Mouse (Mus musculus) embryonic facial prominence, embryonic 15.5 days (tissue): Measurements from ENCODE around the gene Lmo4. TPM values are rescaled to one million over a fixed set of nuclear protein-coding genes. Genes with fewer than 3 reads are reported as not detected.

ENCODE experiments used
- ATAC-seq: fragments of 200-750 bp; cut with Nextera tagmentation; 2 replicates; pipeline ENCODE4 v1.8.0; 2017; ENCODE audit warnings: low read depth, moderate TSS enrichment; ENCODE audit not compliant: insufficient number of reproducible peaks, low FRiP score, low TSS enrichment
- H3K27ac ChIP-seq: fragments of 300-500 bp; sonication (generic); replicated peaks from 2 replicates; pipeline ENCODE4 v1.5.1; 2015; ENCODE audit warnings: mild to moderate bottlenecking, inconsistent platforms
- H3K27me3 ChIP-seq: fragments of 300-500 bp; sonication (generic); 2 replicates; pipeline ENCODE4 v1.6.1; 2015; ENCODE audit warnings: inconsistent platforms
- H3K36me3 ChIP-seq: fragments of 300-500 bp; sonication (generic); 2 replicates; pipeline ENCODE4 v1.6.1; 2015; ENCODE audit warnings: mild to moderate bottlenecking, inconsistent platforms
- H3K4me1 ChIP-seq: fragments of 300-500 bp; sonication (generic); 2 replicates; pipeline ENCODE4 v1.6.1; 2015; ENCODE audit warnings: inconsistent platforms
- H3K4me2 ChIP-seq: fragments of 300-500 bp; sonication (generic); replicated peaks from 2 replicates; pipeline ENCODE4 v1.6.1; 2015; ENCODE audit warnings: mild to moderate bottlenecking, inconsistent platforms
- H3K4me3 ChIP-seq: fragments of 300-500 bp; sonication (generic); replicated peaks from 2 replicates; pipeline ENCODE4 v1.5.1; 2015; ENCODE audit warnings: mild to moderate bottlenecking, inconsistent platforms
- H3K9ac ChIP-seq: fragments of 300-500 bp; sonication (generic); 2 replicates; pipeline ENCODE4 v1.6.1; 2015; ENCODE audit warnings: inconsistent platforms
- H3K9me3 ChIP-seq: fragments of 300-500 bp; sonication (generic); replicated peaks from 2 replicates; pipeline ENCODE4 v1.6.1; 2016; ENCODE audit warnings: inconsistent platforms
- WGBS: fragments of 180-500 bp; shearing (Covaris S2); methylation state at CpG from one replicate; pipeline ENCODE4 v1.1.7; 2015; 5-methylcytosine and 5-hydroxymethylcytosine counted together
- polyA plus RNA-seq: library from polyadenylated mRNA; unstranded; fragments of >200 nt; fragmentation: Nextera tagmentation; extraction: Ambion mirVana; gene quantifications from 2 replicates; pipeline ENCODE4 v1.2.1, GENCODE M21; 2015

Lmo4 gene
- polyA plus RNA-seq, 1 experiment from 2014 or later, result 105 TPM

GRCm38 (mm10) chr3:144203259-144203987 is 1.6 kb downstream of the Lmo4 start:
- no peaks in the 10 kb centered on the region for H3K27me3 ChIP-seq
- under 1% methylated on average over 15 of the region's 15 CpGs for WGBS
- peak overlapping the region; percentile 86 for H3K4me3 ChIP-seq
- no peaks in the 10 kb centered on the region for H3K9me3 ChIP-seq
- peaks cover 25% of the 10 kb centered on the region for H3K4me1 ChIP-seq
- H3K9ac ChIP-seq, result peak overlapping the region; percentile 90
- ATAC-seq, result no peak
- H3K4me2 ChIP-seq, result peak overlapping the region; percentile 74
- peak overlapping the region; percentile 99 for H3K27ac ChIP-seq
- no peaks in the 10 kb centered on the region for H3K36me3 ChIP-seq

GRCm38 (mm10) chr3:144202574-144203258 is 2.3 kb downstream of the Lmo4 start:
- WGBS, result 1% methylated on average over 14 of the region's 14 CpGs
- no peak for ATAC-seq
- Histone ChIP-seq H3K9me3 (no peaks in the 10 kb centered on the region), H3K4me2 (peak overlapping the region; percentile 74), H3K4me1 (peaks cover 29% of the 10 kb centered on the region), H3K27ac (peak overlapping the region; percentile 99), H3K36me3 (no peaks in the 10 kb centered on the region), H3K27me3 (no peaks in the 10 kb centered on the region), H3K9ac (peak overlapping the region; percentile 90), H3K4me3 (peak overlapping the region; percentile 86)

GRCm38 (mm10) chr3:144201794-144202573 is 3.0 kb downstream of the Lmo4 start:
- H3K4me2 ChIP-seq, result peak overlapping the region; percentile 74
- WGBS, result under 1% methylated on average over 62 of the region's 64 CpGs
- ATAC-seq, result peak; percentile 82
- H3K9me3 ChIP-seq, result no peaks in the 10 kb centered on the region
- H3K27ac ChIP-seq, result peak overlapping the region; percentile 99
- peak overlapping the region; percentile 90 for H3K9ac ChIP-seq
- no peaks in the 10 kb centered on the region for H3K27me3 ChIP-seq
- H3K36me3 ChIP-seq, result no peaks in the 10 kb centered on the region
- H3K4me3 ChIP-seq, result peak overlapping the region; percentile 86
- peaks cover 35% of the 10 kb centered on the region for H3K4me1 ChIP-seq

- H3K4me2 ChIP-seq, result no peak overlapping the region
- ATAC-seq, result no peak; the same call in 1 of the 2 replicates
- H3K4me1 ChIP-seq, result no peaks in the 10 kb centered on the region; the same call in 1 of the 2 replicates
- H3K4me3 ChIP-seq, result no peak overlapping the region
- no peak overlapping the region for H3K9ac ChIP-seq
- no peaks in the 10 kb centered on the region for H3K9me3 ChIP-seq
- H3K27me3 ChIP-seq, result no peaks in the 10 kb centered on the region
- WGBS, result 56% methylated on average over 13 of the region's 13 CpGs
- no peak overlapping the region for H3K27ac ChIP-seq
- peaks cover 32% of the 10 kb centered on the region for H3K36me3 ChIP-seq
These were observed 19.5 kb downstream of the Lmo4 start for GRCm38 (mm10) chr3:144185327-144186152.

DNA sequence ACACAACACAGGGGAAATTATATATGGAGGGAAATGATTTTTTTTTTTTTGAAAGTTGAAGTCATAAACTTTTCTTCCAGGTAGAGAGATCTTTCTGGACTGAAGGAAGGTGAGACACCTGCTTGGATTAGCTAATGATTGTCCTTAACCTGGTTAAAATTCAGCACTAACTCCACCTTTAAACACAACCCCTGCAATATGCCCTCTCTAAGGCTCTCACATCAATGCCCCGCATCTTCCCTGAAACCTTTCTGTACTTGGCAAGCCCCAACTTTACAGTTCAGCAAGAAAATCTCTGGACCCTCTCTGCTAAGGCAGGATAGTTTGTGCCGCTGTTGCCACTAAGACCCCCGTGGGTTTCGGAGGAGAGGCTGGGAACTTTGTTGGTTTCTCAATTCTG is 20.1 kb downstream of the Lmo4 start:
- Histone ChIP-seq H3K4me3 (no peak overlapping the region), H3K27me3 (no peaks in the 10 kb centered on the region), H3K36me3 (peaks cover 27% of the 10 kb centered on the region), H3K4me2 (no peak overlapping the region), H3K4me1 (no peaks in the 10 kb centered on the region; the same call in 1 of the 2 replicates), H3K27ac (no peak overlapping the region), H3K9ac (no peak overlapping the region), H3K9me3 (no peaks in the 10 kb centered on the region)
- ATAC-seq, result no peak
- WGBS, result 80% methylated on average over 4 of the region's 4 CpGs

- WGBS, result 74% methylated on average over 6 of the region's 6 CpGs
- Histone ChIP-seq H3K9me3 (no peaks in the 10 kb centered on the region), H3K4me3 (no peak overlapping the region), H3K9ac (no peak overlapping the region), H3K4me2 (no peak overlapping the region), H3K36me3 (peaks cover 3% of the 10 kb centered on the region; the same call in 1 of the 2 replicates), H3K27ac (no peak overlapping the region), H3K27me3 (no peaks in the 10 kb centered on the region), H3K4me1 (no peaks in the 10 kb centered on the region)
- ATAC-seq, result no peak
These were observed 22.8 kb downstream of the Lmo4 start for GRCm38 (mm10) chr3:144182229-144182628.

DNA sequence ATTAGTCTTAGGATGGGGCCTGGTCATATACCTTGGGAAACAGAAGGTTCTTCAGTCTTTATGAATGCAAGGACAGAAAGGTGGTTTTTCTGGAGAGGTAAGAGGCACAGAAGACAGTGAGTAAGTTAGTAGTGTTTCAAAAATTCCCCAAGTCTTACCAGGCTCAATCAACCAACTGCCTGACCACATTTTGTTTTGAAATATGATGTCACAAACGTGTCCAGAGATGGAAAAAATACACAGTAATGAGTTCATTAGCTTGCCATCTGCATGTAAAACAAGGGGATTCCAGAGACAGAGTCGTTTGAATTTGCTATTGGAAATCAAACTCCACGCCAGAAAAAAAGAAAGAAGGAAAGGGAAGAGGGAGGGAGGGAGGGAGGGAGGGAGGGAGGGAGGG is 26.1 kb downstream of the Lmo4 start:
- Histone ChIP-seq H3K4me3 (no peak overlapping the region), H3K27ac (no peak overlapping the region), H3K4me2 (no peak overlapping the region), H3K9me3 (no peaks in the 10 kb centered on the region), H3K36me3 (no peaks in the 10 kb centered on the region), H3K27me3 (no peaks in the 10 kb centered on the region), H3K4me1 (no peaks in the 10 kb centered on the region), H3K9ac (no peak overlapping the region)
- 56% methylated on average over 3 of the region's 3 CpGs for WGBS
- no peak for ATAC-seq

GRCm38 (mm10) chr3:144173866-144174588 is 31.0 kb downstream of the Lmo4 start:
- Histone ChIP-seq H3K27me3 (no peaks in the 10 kb centered on the region), H3K36me3 (no peaks in the 10 kb centered on the region), H3K4me2 (no peak overlapping the region), H3K9ac (no peak overlapping the region), H3K4me1 (no peaks in the 10 kb centered on the region), H3K9me3 (no peaks in the 10 kb centered on the region), H3K27ac (no peak overlapping the region), H3K4me3 (no peak overlapping the region)
- WGBS, result 44% methylated on average over 7 of the region's 7 CpGs
- no peak for ATAC-seq

DNA sequence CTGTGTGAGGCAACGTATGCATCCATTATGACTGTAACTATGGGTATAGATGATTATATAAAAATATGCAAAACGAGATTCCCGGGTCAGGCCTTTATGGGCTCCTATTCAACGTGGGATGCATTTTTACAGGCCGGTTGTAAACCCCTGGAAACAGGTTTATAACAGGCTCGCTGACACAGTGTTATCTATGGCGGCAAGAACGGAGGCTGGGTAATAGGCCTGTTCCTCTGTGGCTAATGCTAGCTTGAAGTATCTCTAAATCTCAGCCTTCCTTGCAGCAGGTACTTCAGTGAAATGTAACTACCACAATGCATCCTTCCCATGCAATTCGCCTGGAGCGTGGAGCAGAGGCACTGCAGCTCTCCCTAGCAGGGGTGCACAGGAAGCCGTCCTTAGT is 31.9 kb downstream of the Lmo4 start:
- Histone ChIP-seq H3K27me3 (no peaks in the 10 kb centered on the region), H3K4me2 (no peak overlapping the region), H3K4me1 (no peaks in the 10 kb centered on the region), H3K36me3 (no peaks in the 10 kb centered on the region), H3K9ac (no peak overlapping the region), H3K9me3 (no peaks in the 10 kb centered on the region), H3K4me3 (no peak overlapping the region), H3K27ac (no peak overlapping the region)
- no peak for ATAC-seq
- 89% methylated on average over 11 of the region's 11 CpGs for WGBS

GRCm38 (mm10) chr3:144171749-144172148 is 33.3 kb downstream of the Lmo4 start:
- H3K27me3 ChIP-seq, result no peaks in the 10 kb centered on the region
- H3K4me1 ChIP-seq, result no peaks in the 10 kb centered on the region
- no peaks in the 10 kb centered on the region for H3K9me3 ChIP-seq
- no peak overlapping the region for H3K27ac ChIP-seq
- no peak overlapping the region for H3K4me3 ChIP-seq
- H3K4me2 ChIP-seq, result no peak overlapping the region
- ATAC-seq, result no peak
- no peaks in the 10 kb centered on the region for H3K36me3 ChIP-seq
- WGBS, result 77% methylated on average over 2 of the region's 2 CpGs
- H3K9ac ChIP-seq, result no peak overlapping the region
